Mouse (Mus musculus) central nervous system, embryonic 14 days (tissue): ENCODE results near the gene Olfr1019. TPM values are rescaled to one million over a fixed set of nuclear protein-coding genes. Genes with fewer than 3 reads are reported as not detected.

Experiments used
- polyA plus RNA-seq: library from polyadenylated mRNA; depleted of rRNA; stranded (reverse); fragments of >200 nt; gene quantifications from 2 replicates; pipeline ENCODE4 v1.2.3, GENCODE M21; 2012; rRNA removed

Olfr1019 gene
- polyA plus RNA-seq: not detected in 2 replicates

GRCm38 (mm10) chr2:85845383-85845782 lies at the start of gene Olfr1019:
Olfr1019 (minus strand) TSS chr2:85845483.

GRCm38 (mm10) chr2:85885340-85885739 lies 40.1 kb upstream of the Olfr1019 start, which contains the start of gene Olfr1023:
Olfr1023 (plus strand) TSS chr2:85885640.

GRCm38 (mm10) chr2:85868294-85868693 lies 23.0 kb upstream of the Olfr1019 start, which contains the start of gene Olfr1022:
Olfr1022 (plus strand) TSS chr2:85868594.

GRCm38 (mm10) chr2:85846730-85847129 lies 1.4 kb upstream of the Olfr1019 start, which contains the start of gene Olfr1020:
Olfr1020 (plus strand) TSS chr2:85847030.

GRCm38 (mm10) chr2:85818179-85818578 lies 27.1 kb downstream of the Olfr1019 start, which contains the start of gene Olfr1018:
Olfr1018 (plus strand) TSS chr2:85818479.

GRCm38 (mm10) chr2:85802444-85802843 lies 42.8 kb downstream of the Olfr1019 start, which contains the start of gene Olfr1016:
Olfr1016 (minus strand) TSS chr2:85802544.

Other genes starting within 250 kb of the Olfr1019 start
- not detected in 2 replicates for gene Olfr1000, start 233.6 kb downstream of the Olfr1019 start, polyA plus RNA-seq
- not detected in 2 replicates for gene Olfr1002, start 194.8 kb downstream of the Olfr1019 start, polyA plus RNA-seq
- gene Olfr154, start 181.0 kb downstream of the Olfr1019 start, polyA plus RNA-seq: not detected in 2 replicates
- not detected in 2 replicates for gene Olfr1006, start 166.7 kb downstream of the Olfr1019 start, polyA plus RNA-seq
- gene Olfr1008, start 156.1 kb downstream of the Olfr1019 start, polyA plus RNA-seq: not detected in 2 replicates
- not detected in 2 replicates for gene Olfr1009, start 130.1 kb downstream of the Olfr1019 start, polyA plus RNA-seq
- gene Olfr1012, start 82.7 kb downstream of the Olfr1019 start, polyA plus RNA-seq: not detected in 2 replicates
- not detected in 2 replicates for gene Olfr1013, start 78.4 kb downstream of the Olfr1019 start, polyA plus RNA-seq
- gene Olfr1014, start 72.8 kb downstream of the Olfr1019 start, polyA plus RNA-seq: not detected in 2 replicates
- gene Olfr1015, start 63.5 kb downstream of the Olfr1019 start, polyA plus RNA-seq: not detected in 2 replicates
- gene Olfr1016, start 42.9 kb downstream of the Olfr1019 start, polyA plus RNA-seq: not detected in 2 replicates
- gene Olfr1018, start 27.0 kb downstream of the Olfr1019 start, polyA plus RNA-seq: not detected in 2 replicates
- not detected in 2 replicates for gene Olfr1020, start 1.5 kb upstream of the Olfr1019 start, polyA plus RNA-seq
- gene Olfr1022, start 23.1 kb upstream of the Olfr1019 start, polyA plus RNA-seq: not detected in 2 replicates
- not detected in 2 replicates for gene Olfr1023, start 40.2 kb upstream of the Olfr1019 start, polyA plus RNA-seq
- gene Olfr1024, start 59.6 kb upstream of the Olfr1019 start, polyA plus RNA-seq: not detected in 2 replicates
- gene Olfr1025-ps1, start 69.7 kb upstream of the Olfr1019 start, polyA plus RNA-seq: not detected in 2 replicates
- gene Olfr1026, start 76.1 kb upstream of the Olfr1019 start, polyA plus RNA-seq: not detected in 2 replicates
- not detected in 2 replicates for gene Olfr1028, start 105.0 kb upstream of the Olfr1019 start, polyA plus RNA-seq
- gene Olfr1029, start 128.4 kb upstream of the Olfr1019 start, polyA plus RNA-seq: not detected in 2 replicates
- gene Olfr1030, start 133.8 kb upstream of the Olfr1019 start, polyA plus RNA-seq: not detected in 2 replicates
- gene Olfr1031, start 144.8 kb upstream of the Olfr1019 start, polyA plus RNA-seq: not detected in 2 replicates
- gene Olfr1032, start 160.1 kb upstream of the Olfr1019 start, polyA plus RNA-seq: not detected in 2 replicates
- gene Olfr1033, start 175.2 kb upstream of the Olfr1019 start, polyA plus RNA-seq: 0.02 and 0.25 TPM in 2 replicates
- gene Olfr1034, start 200.4 kb upstream of the Olfr1019 start, polyA plus RNA-seq: 0.04 TPM in 1 of 2 replicates, not detected in the other
- not detected in 2 replicates for gene Olfr1036, start 228.5 kb upstream of the Olfr1019 start, polyA plus RNA-seq
- not detected in 2 replicates for gene Olfr1037, start 241.9 kb upstream of the Olfr1019 start, polyA plus RNA-seq